Mouse (Mus musculus): ENCODE results near the gene Btd.

DNA sequence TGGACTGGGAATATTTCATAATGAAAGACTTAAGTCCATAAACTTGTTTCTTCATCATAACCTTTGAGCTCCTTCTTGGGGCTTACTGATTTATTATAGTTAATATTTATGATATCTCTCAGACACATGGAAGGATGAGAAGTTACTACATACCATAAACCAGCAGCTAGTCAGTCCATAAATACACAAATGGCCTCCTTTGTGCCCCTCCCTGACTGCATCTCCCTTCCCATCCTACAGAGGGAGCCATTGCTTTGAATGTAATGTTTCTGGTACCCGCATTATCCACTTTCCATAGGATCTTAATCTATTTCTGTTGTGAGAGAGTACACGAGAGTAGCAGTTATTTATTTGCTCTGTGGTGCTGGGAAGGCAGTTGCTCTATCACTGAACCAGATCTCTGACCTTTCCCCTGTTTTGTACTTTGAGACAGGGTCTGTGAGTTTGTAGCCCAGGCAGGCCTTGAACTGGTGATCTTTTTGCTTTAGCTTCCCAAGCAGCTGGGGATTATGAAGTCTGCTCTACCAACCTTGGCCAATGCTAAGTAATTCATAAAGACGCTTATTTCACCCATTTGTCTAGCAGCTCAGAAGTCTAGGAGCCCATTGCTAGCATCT lies 4.2 kb downstream of the Btd start:
- TF ChIP-seq POLR2A (IDR thresholded peaks at IDR 0.05; ENCODE audit: extremely low read depth, insufficient read depth, low read length) (no peak), CTCF (IDR thresholded peaks at IDR 0.05; ENCODE audit: low read depth, low read length) (peak; percentile 41; the same call in 1 of the 2 replicates)
